Mouse (Mus musculus) heart, adult 18-20 months (tissue): ENCODE data around the gene Rap2a. TPM values are rescaled to one million over a fixed set of nuclear protein-coding genes. Genes with fewer than 3 reads are reported as not detected.

Experiments
- DNase-seq, 2 experiments: peaks; one replicate each; pipeline ENCODE4 v3.0.0; 2021 to 2022; ENCODE audit warnings: mixed read lengths in 1 of 2
- total RNA-seq, 2 experiments: library from RNA; stranded (reverse); gene quantifications; 2 replicates each; pipeline ENCODE4 v1.2.3; 2021

The Rap2a gene
- total RNA-seq, 2 experiments from 2014 or later, result 9.3 to 9.7 TPM

- no peak for DNase-seq
Observed at GRCm38 (mm10) chr14:120499601-120500000, 21.4 kb downstream of the Rap2a start.

- peak in 1 of 2 experiments; percentile 16 for DNase-seq
Observed at GRCm38 (mm10) chr14:120500021-120500560, 21.8 kb downstream of the Rap2a start.

- DNase-seq, result no peak
Observed at GRCm38 (mm10) chr14:120500791-120501190, 22.5 kb downstream of the Rap2a start.

- no peak for DNase-seq
Observed at GRCm38 (mm10) chr14:120503641-120504040, 25.4 kb downstream of the Rap2a start.

GRCm38 (mm10) chr14:120504423-120504822, 26.2 kb downstream of the Rap2a start:
- DNase-seq, result no peak

- no peak for DNase-seq
Observed at GRCm38 (mm10) chr14:120504928-120505461, 26.8 kb downstream of the Rap2a start.

DNA sequence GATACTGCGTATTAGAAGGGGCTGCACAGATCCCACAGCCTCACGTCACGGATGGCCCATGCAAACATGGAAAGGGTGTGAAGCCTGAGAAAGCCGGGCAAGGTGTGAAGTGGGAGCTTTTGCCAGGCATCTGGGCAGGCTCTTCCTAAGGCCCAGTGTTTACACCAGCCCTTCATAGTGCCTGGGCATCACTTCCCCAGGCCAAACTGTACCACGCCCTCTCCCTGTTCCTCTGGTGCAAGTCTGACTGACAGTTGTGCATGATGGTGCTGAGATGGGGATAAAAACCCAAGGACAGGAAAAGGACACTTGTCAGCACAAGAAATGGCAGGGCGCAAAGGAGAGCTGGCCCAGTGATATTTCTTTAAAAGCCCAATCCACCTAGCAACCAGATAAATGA, 27.7 kb downstream of the Rap2a start:
- DNase-seq, result no peak

- DNase-seq, result peak; percentile 14 to 29
Observed at GRCm38 (mm10) chr14:120507516-120507915, 29.3 kb downstream of the Rap2a start.

- DNase-seq, result no peak
Observed at GRCm38 (mm10) chr14:120508566-120509365, 30.5 kb downstream of the Rap2a start.

DNA sequence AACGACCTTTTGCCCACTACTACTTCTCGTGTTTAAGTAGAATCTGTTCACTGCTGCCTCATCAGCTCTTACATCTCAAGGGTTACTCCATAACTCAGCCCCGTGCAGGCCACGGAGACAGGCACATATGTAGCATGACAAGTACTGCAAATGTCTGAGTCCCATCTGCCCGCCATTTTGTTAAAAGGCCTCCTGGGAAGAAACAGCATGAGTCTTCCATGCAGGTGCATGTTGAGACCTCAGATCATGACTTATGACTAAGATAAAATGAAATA, 31.1 kb downstream of the Rap2a start:
- no peak for DNase-seq

DNA sequence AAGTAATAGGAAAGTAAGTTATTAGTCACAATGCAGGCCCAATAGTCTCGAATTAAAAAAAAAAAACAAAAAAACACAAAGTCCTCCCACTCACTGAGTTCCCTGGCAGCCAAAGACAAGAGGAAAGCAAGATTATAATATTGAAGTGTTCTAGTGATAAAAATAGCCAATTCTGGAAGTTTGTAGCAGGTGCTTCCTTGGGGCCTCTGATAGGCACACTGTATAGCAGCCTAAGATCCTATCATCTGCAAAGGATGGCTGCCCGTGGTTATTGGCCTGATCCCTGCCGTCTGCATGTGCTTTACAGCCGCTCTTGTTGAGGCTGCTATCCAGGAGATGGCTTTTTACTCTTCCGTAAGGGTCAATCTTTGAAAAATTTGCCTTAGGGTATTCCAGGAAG, 33.6 kb downstream of the Rap2a start:
- DNase-seq, result no peak

DNA sequence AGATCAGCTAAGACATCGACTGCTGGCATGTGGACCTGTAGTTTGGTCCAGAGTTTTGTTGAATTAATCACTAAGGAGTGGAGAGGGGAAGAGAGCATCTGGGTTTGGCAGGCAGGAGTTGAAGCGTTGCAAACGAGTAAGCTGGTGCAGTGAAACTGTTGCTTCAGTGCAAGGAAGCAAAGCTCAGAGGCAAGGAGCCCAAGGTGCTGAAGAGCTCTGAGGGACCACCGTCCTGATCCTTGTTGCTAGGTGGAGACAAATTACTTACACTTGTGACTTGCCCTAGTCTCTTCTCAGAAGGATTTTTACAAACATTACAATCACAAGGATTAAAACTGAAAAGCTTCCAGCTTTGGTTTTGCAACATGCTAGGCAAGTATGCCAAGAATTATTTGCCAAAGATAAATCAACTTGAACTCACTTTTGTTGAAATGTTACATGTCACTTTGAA, 36.6 kb downstream of the Rap2a start:
- DNase-seq, result peak; percentile 50 to 52

GRCm38 (mm10) chr14:120515376-120515775, 37.1 kb downstream of the Rap2a start:
- peak; percentile 69 to 76 for DNase-seq

GRCm38 (mm10) chr14:120518706-120519105, 40.5 kb downstream of the Rap2a start:
- DNase-seq, result no peak

GRCm38 (mm10) chr14:120519921-120520320, 41.7 kb downstream of the Rap2a start:
- DNase-seq, result no peak

- no peak for DNase-seq
Observed at GRCm38 (mm10) chr14:120520843-120521242, 42.6 kb downstream of the Rap2a start.

DNA sequence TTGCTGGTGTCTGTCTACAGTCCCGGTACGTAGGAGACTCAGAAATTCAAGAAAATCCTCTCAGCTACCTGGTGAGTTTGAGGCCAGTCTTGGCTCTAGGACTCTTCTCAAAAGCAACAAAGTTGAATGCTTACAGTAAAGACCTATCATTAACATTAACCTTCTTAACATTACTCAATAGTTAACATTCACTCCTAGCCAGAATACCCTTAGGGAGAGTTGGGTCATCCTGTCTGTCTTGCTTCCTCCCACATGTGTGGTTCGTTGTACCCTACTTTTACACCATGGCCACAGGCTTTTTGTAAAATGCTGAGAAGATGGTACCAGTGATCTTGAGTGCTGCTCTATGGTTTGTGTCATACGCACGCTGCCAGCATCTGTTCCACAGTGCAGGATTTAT, 45.1 kb downstream of the Rap2a start:
- no peak for DNase-seq

GRCm38 (mm10) chr14:120525644-120526043, 47.4 kb downstream of the Rap2a start:
- DNase-seq, result no peak

DNA sequence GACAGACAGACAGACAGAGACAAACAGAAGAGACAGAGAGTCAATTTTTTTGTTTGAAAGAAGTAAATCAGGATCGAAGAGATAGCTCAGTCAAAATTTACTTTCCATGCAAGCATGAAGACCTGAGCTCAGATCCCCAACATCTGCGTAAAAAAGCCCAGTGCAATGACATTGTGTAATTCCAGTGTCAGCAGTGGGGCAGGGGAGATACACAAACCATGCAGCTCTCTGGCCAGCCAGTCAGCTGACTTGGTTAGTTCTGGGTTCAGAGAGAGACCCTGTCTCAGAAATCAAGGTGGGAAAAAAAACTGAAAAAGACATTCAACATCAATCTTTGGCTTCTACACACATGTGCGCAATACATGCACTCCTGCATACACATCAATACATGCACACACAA, 55.1 kb downstream of the Rap2a start:
- no peak for DNase-seq

GRCm38 (mm10) chr14:120534841-120535271, 56.6 kb downstream of the Rap2a start:
- DNase-seq, result peak; percentile 37 to 57

DNA sequence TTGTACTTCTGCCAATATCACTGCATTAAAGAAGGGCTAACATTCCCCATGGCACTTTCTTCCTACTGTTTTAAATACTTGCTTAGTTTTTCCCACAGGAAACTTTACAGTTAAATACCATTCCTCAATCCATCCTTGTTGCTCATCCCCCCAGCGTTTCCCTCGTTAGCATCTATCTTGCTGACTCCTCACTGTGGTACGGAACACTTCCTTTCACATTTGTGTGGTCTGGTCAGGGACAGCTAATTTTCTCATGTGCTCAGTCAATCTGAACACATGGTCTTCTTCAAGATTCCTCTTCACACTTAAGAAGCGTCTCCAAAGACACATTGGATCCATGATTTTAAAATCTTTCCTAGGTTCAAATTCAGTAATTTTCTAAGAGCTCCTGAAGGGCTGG, 57.2 kb downstream of the Rap2a start:
- DNase-seq, result no peak

DNA sequence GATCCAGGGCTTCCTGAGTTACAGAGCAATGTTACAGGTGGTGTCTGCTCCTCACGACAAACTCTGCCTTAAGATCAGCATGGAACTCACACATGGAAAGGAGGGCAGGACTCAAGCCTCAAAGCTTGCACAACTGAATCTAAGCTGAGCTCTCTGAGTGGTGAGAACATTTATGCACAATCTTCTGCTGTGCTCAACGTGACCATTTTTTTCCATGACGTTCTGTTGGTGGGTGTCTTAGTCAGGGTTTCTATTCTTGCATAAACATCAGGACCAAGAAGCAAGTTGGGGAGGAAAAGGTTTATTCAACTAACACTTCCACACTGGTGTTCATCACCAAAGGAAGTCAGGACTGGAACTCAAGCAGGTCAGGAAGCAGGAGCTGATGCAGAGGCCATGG, 57.7 kb downstream of the Rap2a start:
- no peak for DNase-seq

GRCm38 (mm10) chr14:120539128-120539527, 60.9 kb downstream of the Rap2a start:
- no peak for DNase-seq

GRCm38 (mm10) chr14:120539626-120540025, 61.4 kb downstream of the Rap2a start:
- no peak for DNase-seq
